Mouse (Mus musculus) liver, embryonic 15.5 days (tissue): ENCODE data around the gene Selenoi. TPM values are rescaled to one million over a fixed set of nuclear protein-coding genes. Genes with fewer than 3 reads are reported as not detected.
A peak's percentile ranks its signal among the peaks of the same experiment; 100 is the strongest.

ENCODE experiments used
- ATAC-seq: fragments of 200-750 bp; cut with Nextera tagmentation; 2 replicates; pipeline ENCODE4 v1.8.0; 2017; ENCODE audit warnings: moderate number of reproducible peaks, mild to moderate bottlenecking, moderate library complexity; ENCODE audit not compliant: insufficient read depth
- H3K27ac ChIP-seq: fragments of 300-500 bp; sonication (generic); replicated peaks from 2 replicates; pipeline ENCODE4 v1.5.1; 2015; ENCODE audit warnings: mild to moderate bottlenecking, inconsistent platforms
- H3K27me3 ChIP-seq: fragments of 300-500 bp; sonication (generic); 2 replicates; pipeline ENCODE4 v1.6.1; 2015; ENCODE audit warnings: mild to moderate bottlenecking, inconsistent platforms
- H3K36me3 ChIP-seq: fragments of 300-500 bp; sonication (generic); replicated peaks from 2 replicates; pipeline ENCODE4 v1.6.1; 2015; ENCODE audit warnings: moderate library complexity, mild to moderate bottlenecking, inconsistent platforms
- H3K4me1 ChIP-seq: fragments of 300-500 bp; sonication (generic); replicated peaks from 2 replicates; pipeline ENCODE4 v1.6.1; 2015; ENCODE audit warnings: inconsistent platforms
- H3K4me2 ChIP-seq: fragments of 300-500 bp; sonication (generic); 2 replicates; pipeline ENCODE4 v1.6.1; 2015; ENCODE audit warnings: moderate library complexity, mild to moderate bottlenecking, inconsistent platforms
- H3K4me3 ChIP-seq: fragments of 300-500 bp; sonication (generic); replicated peaks from 2 replicates; pipeline ENCODE4 v1.5.1; 2015; ENCODE audit warnings: mild to moderate bottlenecking, inconsistent platforms
- H3K9ac ChIP-seq: fragments of 300-500 bp; sonication (generic); 2 replicates; pipeline ENCODE4 v1.6.1; 2015; ENCODE audit warnings: moderate library complexity, mild to moderate bottlenecking, inconsistent platforms
- H3K9me3 ChIP-seq: fragments of 300-500 bp; sonication (generic); replicated peaks from 2 replicates; pipeline ENCODE4 v1.6.1; 2016; ENCODE audit warnings: inconsistent platforms
- WGBS: fragments of 180-500 bp; shearing (Covaris S2); methylation state at CpG from one replicate; pipeline ENCODE4 v1.1.7; 2015; ENCODE audit warnings: mixed read lengths; ENCODE audit not compliant: insufficient replicate concordance; 5-methylcytosine and 5-hydroxymethylcytosine counted together
- polyA plus RNA-seq: library from polyadenylated mRNA; unstranded; fragments of >200 nt; fragmentation: Nextera tagmentation; extraction: Ambion mirVana; gene quantifications from 2 replicates; pipeline ENCODE4 v1.2.1, GENCODE M21; 2015

Gene Selenoi
- polyA plus RNA-seq, 1 experiment from 2014 or later, result 14.1 TPM

GRCm38 (mm10) chr5:30238533-30238932 is 6.2 kb downstream of the Selenoi start:
- Histone ChIP-seq H3K27ac (no peak overlapping the region), H3K27me3 (no peaks in the 10 kb centered on the region), H3K9ac (no peak overlapping the region), H3K4me3 (no peak overlapping the region), H3K36me3 (no peaks in the 10 kb centered on the region), H3K4me1 (peaks cover 64% of the 10 kb centered on the region), H3K4me2 (no peak overlapping the region), H3K9me3 (no peaks in the 10 kb centered on the region)
- no peak for ATAC-seq
- 90% methylated on average over 5 of the region's 5 CpGs for WGBS

DNA sequence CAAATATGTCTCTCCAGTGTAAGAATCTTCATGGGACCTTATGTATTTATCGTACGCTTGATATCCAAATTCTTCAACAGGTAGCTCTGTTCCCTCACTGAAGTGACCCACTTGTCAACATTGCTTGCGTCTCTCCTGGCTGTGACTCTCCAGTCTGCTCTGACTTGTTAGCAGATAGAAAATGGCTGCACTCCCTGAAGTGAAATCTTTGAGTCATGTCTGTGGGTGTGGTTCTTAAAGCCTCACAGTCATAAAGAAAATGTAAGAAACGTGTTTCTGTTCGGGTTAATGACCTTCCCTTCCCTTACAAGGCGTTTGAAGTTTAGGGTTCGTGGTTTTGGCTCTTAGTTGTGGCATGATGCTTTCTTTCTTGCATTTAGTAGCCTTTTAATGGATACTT is 8.2 kb downstream of the Selenoi start:
- Histone ChIP-seq H3K27ac (peak overlapping the region; percentile 31; the same call in 1 of the 2 replicates), H3K4me3 (no peak overlapping the region), H3K9ac (no peak overlapping the region), H3K27me3 (no peaks in the 10 kb centered on the region), H3K4me1 (peaks cover 63% of the 10 kb centered on the region), H3K4me2 (peak overlapping the region; percentile 14; the same call in 1 of the 2 replicates), H3K36me3 (no peaks in the 10 kb centered on the region), H3K9me3 (no peaks in the 10 kb centered on the region)
- 43% methylated on average over 7 of the region's 7 CpGs for WGBS
- ATAC-seq, result no peak

DNA sequence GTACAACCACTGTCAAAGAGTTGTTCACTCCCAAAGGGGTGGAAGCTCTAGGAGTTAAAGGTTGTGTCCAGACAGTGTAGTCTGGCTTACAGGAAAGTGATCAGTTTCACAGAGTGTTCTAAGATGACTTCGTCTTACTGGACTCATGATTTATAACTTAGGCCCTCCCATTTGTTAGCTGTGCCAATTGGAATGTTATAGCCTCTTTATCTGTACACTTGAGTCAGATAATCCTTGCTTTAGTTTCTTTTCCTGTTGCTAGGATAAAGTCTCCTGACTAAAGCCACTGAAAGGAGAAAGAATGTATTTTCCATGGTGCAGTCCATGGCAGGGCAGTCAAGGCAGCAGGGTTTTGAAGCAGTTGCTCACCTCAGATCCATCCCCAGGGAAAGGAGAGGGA is 10.0 kb downstream of the Selenoi start:
- Histone ChIP-seq H3K27me3 (no peaks in the 10 kb centered on the region), H3K4me2 (no peak overlapping the region), H3K27ac (no peak overlapping the region), H3K9me3 (no peaks in the 10 kb centered on the region), H3K4me3 (no peak overlapping the region), H3K36me3 (no peaks in the 10 kb centered on the region), H3K4me1 (peaks cover 52% of the 10 kb centered on the region), H3K9ac (no peak overlapping the region)
- no peak for ATAC-seq
- WGBS, result 50% methylated on average over 1 of the region's 1 CpGs

DNA sequence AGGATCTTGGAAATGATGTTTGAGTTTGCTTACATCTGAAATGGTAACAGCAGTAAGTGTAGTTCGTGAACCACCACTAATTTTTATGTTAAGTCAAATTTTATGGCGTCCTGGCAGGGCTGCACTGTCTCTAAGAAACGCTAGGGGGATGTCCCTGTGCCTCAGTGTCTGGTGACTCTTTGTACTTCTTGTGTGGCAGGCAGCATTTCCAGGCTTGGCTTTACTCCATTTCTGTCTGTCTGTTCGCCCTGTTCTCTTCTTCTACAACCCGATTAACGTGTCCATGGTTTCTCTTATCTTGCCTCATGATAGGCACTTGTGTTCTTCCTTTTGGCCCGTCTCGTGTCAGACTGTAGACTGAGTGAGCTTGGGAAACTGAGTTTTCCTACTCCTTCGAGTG is 11.4 kb downstream of the Selenoi start:
- H3K4me2 ChIP-seq, result no peak overlapping the region
- ATAC-seq, result no peak
- no peaks in the 10 kb centered on the region for H3K9me3 ChIP-seq
- peaks cover 51% of the 10 kb centered on the region for H3K4me1 ChIP-seq
- H3K4me3 ChIP-seq, result no peak overlapping the region
- no peak overlapping the region for H3K9ac ChIP-seq
- no peak overlapping the region for H3K27ac ChIP-seq
- no peaks in the 10 kb centered on the region for H3K27me3 ChIP-seq
- WGBS, result 25% methylated on average over 9 of the region's 9 CpGs
- peaks cover 1% of the 10 kb centered on the region for H3K36me3 ChIP-seq

GRCm38 (mm10) chr5:30245861-30246416 is 13.6 kb downstream of the Selenoi start:
- Histone ChIP-seq H3K4me1 (peaks cover 38% of the 10 kb centered on the region), H3K9me3 (no peaks in the 10 kb centered on the region), H3K27me3 (no peaks in the 10 kb centered on the region), H3K27ac (no peak overlapping the region), H3K9ac (no peak overlapping the region), H3K36me3 (peaks cover 14% of the 10 kb centered on the region), H3K4me2 (no peak overlapping the region), H3K4me3 (no peak overlapping the region)
- 82% methylated on average over 9 of the region's 9 CpGs for WGBS
- no peak for ATAC-seq

- no peak overlapping the region for H3K4me2 ChIP-seq
- no peak overlapping the region for H3K9ac ChIP-seq
- no peaks in the 10 kb centered on the region for H3K9me3 ChIP-seq
- H3K27ac ChIP-seq, result no peak overlapping the region
- peaks cover 22% of the 10 kb centered on the region for H3K4me1 ChIP-seq
- WGBS, result 78% methylated on average over 1 of the region's 1 CpGs
- no peak overlapping the region for H3K4me3 ChIP-seq
- H3K36me3 ChIP-seq, result peaks cover 26% of the 10 kb centered on the region
- no peaks in the 10 kb centered on the region for H3K27me3 ChIP-seq
- no peak for ATAC-seq
Measured at GRCm38 (mm10) chr5:30247666-30248065, 15.3 kb downstream of the Selenoi start.

GRCm38 (mm10) chr5:30255567-30256354 is 23.4 kb downstream of the Selenoi start:
- H3K9me3 ChIP-seq, result no peaks in the 10 kb centered on the region
- WGBS, result 73% methylated on average over 12 of the region's 12 CpGs
- peaks cover 70% of the 10 kb centered on the region for H3K36me3 ChIP-seq
- no peak overlapping the region for H3K9ac ChIP-seq
- H3K27me3 ChIP-seq, result no peaks in the 10 kb centered on the region
- peak; percentile 52 for ATAC-seq
- no peak overlapping the region for H3K4me3 ChIP-seq
- H3K4me1 ChIP-seq, result peaks cover 3% of the 10 kb centered on the region; the same call in 1 of the 2 replicates
- no peak overlapping the region for H3K4me2 ChIP-seq
- H3K27ac ChIP-seq, result no peak overlapping the region

- no peak for ATAC-seq
- Histone ChIP-seq H3K36me3 (peaks cover 69% of the 10 kb centered on the region), H3K27me3 (no peaks in the 10 kb centered on the region), H3K27ac (no peak overlapping the region), H3K9me3 (no peaks in the 10 kb centered on the region), H3K4me3 (no peak overlapping the region), H3K4me2 (no peak overlapping the region), H3K4me1 (peaks cover 3% of the 10 kb centered on the region; the same call in 1 of the 2 replicates), H3K9ac (no peak overlapping the region)
- WGBS, result 82% methylated on average over 7 of the region's 7 CpGs
Measured at GRCm38 (mm10) chr5:30258776-30259175, 26.4 kb downstream of the Selenoi start.

- no peaks in the 10 kb centered on the region for H3K4me1 ChIP-seq
- 72% methylated on average over 11 of the region's 11 CpGs for WGBS
- no peak for ATAC-seq
- no peaks in the 10 kb centered on the region for H3K9me3 ChIP-seq
- H3K27me3 ChIP-seq, result no peaks in the 10 kb centered on the region
- no peak overlapping the region for H3K27ac ChIP-seq
- H3K4me3 ChIP-seq, result no peak overlapping the region
- no peak overlapping the region for H3K9ac ChIP-seq
- no peak overlapping the region for H3K4me2 ChIP-seq
- H3K36me3 ChIP-seq, result peaks cover 35% of the 10 kb centered on the region
Measured at GRCm38 (mm10) chr5:30270571-30271190, 38.3 kb downstream of the Selenoi start.

DNA sequence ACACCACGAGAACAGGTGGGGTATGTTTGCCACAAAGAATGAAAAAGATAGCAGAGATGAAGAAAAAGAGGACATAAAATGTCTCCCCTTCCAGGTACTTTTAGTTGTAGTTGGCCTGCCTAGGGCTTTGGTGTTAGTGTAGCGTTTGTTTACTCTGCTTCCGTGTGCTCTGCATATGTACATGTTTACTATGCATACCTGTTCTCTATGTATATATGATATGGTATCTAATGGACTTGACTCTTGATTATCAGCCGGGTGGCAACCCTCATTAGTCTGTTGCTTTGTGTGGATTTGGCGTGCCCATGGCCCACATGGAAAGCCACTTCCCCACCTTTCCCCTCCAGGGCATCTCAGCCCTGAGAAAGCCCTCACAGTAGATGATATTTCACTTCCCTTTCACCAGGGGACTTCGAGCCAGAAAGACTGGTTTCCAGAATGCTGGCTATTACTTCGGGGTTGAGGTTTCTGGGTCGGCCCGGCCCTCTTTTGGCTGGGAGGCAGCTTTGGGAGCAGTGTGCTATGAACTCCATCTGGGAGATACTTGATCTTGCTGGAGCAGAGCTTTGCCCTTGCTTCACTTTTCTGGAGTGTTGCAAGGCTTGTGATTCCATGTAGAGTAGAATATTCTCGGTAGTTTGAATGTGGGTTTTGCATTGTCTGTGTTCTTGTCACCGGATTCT is 39.4 kb downstream of the Selenoi start:
- Histone ChIP-seq H3K4me1 (no peaks in the 10 kb centered on the region), H3K27me3 (no peaks in the 10 kb centered on the region), H3K9me3 (no peaks in the 10 kb centered on the region), H3K9ac (no peak overlapping the region), H3K4me2 (no peak overlapping the region), H3K36me3 (peaks cover 24% of the 10 kb centered on the region), H3K4me3 (no peak overlapping the region), H3K27ac (no peak overlapping the region)
- no peak for ATAC-seq
- WGBS, result 74% methylated on average over 11 of the region's 11 CpGs

GRCm38 (mm10) chr5:30276361-30276760 is 44.0 kb downstream of the Selenoi start:
- no peaks in the 10 kb centered on the region for H3K4me1 ChIP-seq
- no peak overlapping the region for H3K27ac ChIP-seq
- 0 out of 2 replicates have a peak, but pooled peaks cover 4% of the 10 kb centered on the region for H3K36me3 ChIP-seq
- no peaks in the 10 kb centered on the region for H3K9me3 ChIP-seq
- H3K4me2 ChIP-seq, result no peak overlapping the region
- no peak overlapping the region for H3K9ac ChIP-seq
- peaks cover 24% of the 10 kb centered on the region for H3K27me3 ChIP-seq
- no peak overlapping the region for H3K4me3 ChIP-seq
- ATAC-seq, result no peak
- WGBS, result 72% methylated on average over 2 of the region's 2 CpGs
